Mouse (Mus musculus) ES-Bruce4 (cell line): Measurements from ENCODE around the gene Btbd35f9. TPM values are rescaled to one million over a fixed set of nuclear protein-coding genes. Genes with fewer than 3 reads are reported as not detected.
"Not testable (repeated sequence)": the region's sequence is repeated elsewhere in the genome, so short reads cannot be mapped to it uniquely, and the experiment has no call there.

Experiments
- H3K27ac ChIP-seq: 2 replicates; pipeline ENCODE4 v1.5.1; 2012; ENCODE audit warnings: low read length, inconsistent platforms; ENCODE audit not compliant: insufficient read depth
- H3K27me3 ChIP-seq: 2 replicates; pipeline ENCODE4 v1.6.1; 2012; ENCODE audit warnings: mild to moderate bottlenecking, low read length, inconsistent platforms; ENCODE audit not compliant: control insufficient read depth, poor library complexity, insufficient read depth, severe bottlenecking
- H3K36me3 ChIP-seq: 2 replicates; pipeline ENCODE4 v1.6.1; 2012; ENCODE audit warnings: inconsistent platforms, mild to moderate bottlenecking, low read length, moderate library complexity; ENCODE audit not compliant: control insufficient read depth, poor library complexity, insufficient read depth, severe bottlenecking
- H3K4me1 ChIP-seq: one replicate; pipeline ENCODE4 v1.8.1; 2011; ENCODE audit warnings: low read length; ENCODE audit not compliant: control insufficient read depth, insufficient read depth
- H3K4me3 ChIP-seq: 2 replicates; pipeline ENCODE4 v1.5.1; 2011; ENCODE audit warnings: low read depth, mild to moderate bottlenecking, low read length
- H3K9ac ChIP-seq: 2 replicates; pipeline ENCODE4 v1.6.1; 2012; ENCODE audit warnings: low read depth, mild to moderate bottlenecking, inconsistent platforms; ENCODE audit not compliant: poor library complexity, severe bottlenecking
- H3K9me3 ChIP-seq: replicated peaks from 2 replicates; pipeline ENCODE4 v1.6.1; 2012; ENCODE audit warnings: mild to moderate bottlenecking, low read length, inconsistent platforms; ENCODE audit not compliant: control insufficient read depth, poor library complexity, insufficient read depth, severe bottlenecking
- polyA plus RNA-seq: library from polyadenylated mRNA; stranded (reverse); fragments of >200 nt; gene quantifications from 2 replicates; pipeline ENCODE4 v1.2.4, GENCODE M21; 2011; ENCODE audit warnings: low read depth; ENCODE audit not compliant: missing spikeins, insufficient read depth, insufficient read length

Gene Btbd35f9
- not detected in 2 replicates for polyA plus RNA-seq

- not testable (repeated sequence) for H3K9ac ChIP-seq, H3K27ac ChIP-seq, H3K4me1 ChIP-seq, H3K36me3 ChIP-seq, H3K4me3 ChIP-seq, H3K9me3 ChIP-seq, H3K27me3 ChIP-seq
Observed at GRCm38 (mm10) chrX:34161399-34161798, at the start of gene Btbd35f9. Gene Btbd35f9 (minus strand): TSS chrX:34161499.

Other genes starting within 250 kb of the Btbd35f9 start
- not detected in 2 replicates for gene Btbd35f6, start 205.0 kb downstream of the Btbd35f9 start, polyA plus RNA-seq
- gene Gm21870, start 174.7 kb downstream of the Btbd35f9 start, polyA plus RNA-seq = not detected in 2 replicates
- gene Spin2g, start 77.2 kb upstream of the Btbd35f9 start, polyA plus RNA-seq = not detected in 2 replicates